Mouse (Mus musculus) large intestine, adult 2 months (tissue): Measurements from ENCODE around the gene Tyrobp. TPM values are rescaled to one million over a fixed set of nuclear protein-coding genes. Genes with fewer than 3 reads are reported as not detected.

Experiments
- DNase-seq: peaks from one replicate; pipeline ENCODE4 v3.0.0-alpha.2; 2012; ENCODE audit warnings: low read depth, low spot score
- WGBS: fragments of 180-500 bp; shearing (Covaris S2); methylation state at CpG from one replicate; pipeline ENCODE4 v1.1.7; 2018; 5-methylcytosine and 5-hydroxymethylcytosine counted together
- polyA plus RNA-seq: library from polyadenylated mRNA; depleted of rRNA; stranded (reverse); fragments of >200 nt; gene quantifications from 2 replicates; pipeline ENCODE4 v1.2.3, GENCODE M21; 2012; rRNA removed

Gene Tyrobp
- polyA plus RNA-seq, 1 experiment, result 109 TPM

- DNase-seq, result no peak
- 2% methylated on average over 31 of the region's 31 CpGs for WGBS
Measured at GRCm38 (mm10) chr7:30456911-30457628, 43.5 kb downstream of the Tyrobp start.

DNA sequence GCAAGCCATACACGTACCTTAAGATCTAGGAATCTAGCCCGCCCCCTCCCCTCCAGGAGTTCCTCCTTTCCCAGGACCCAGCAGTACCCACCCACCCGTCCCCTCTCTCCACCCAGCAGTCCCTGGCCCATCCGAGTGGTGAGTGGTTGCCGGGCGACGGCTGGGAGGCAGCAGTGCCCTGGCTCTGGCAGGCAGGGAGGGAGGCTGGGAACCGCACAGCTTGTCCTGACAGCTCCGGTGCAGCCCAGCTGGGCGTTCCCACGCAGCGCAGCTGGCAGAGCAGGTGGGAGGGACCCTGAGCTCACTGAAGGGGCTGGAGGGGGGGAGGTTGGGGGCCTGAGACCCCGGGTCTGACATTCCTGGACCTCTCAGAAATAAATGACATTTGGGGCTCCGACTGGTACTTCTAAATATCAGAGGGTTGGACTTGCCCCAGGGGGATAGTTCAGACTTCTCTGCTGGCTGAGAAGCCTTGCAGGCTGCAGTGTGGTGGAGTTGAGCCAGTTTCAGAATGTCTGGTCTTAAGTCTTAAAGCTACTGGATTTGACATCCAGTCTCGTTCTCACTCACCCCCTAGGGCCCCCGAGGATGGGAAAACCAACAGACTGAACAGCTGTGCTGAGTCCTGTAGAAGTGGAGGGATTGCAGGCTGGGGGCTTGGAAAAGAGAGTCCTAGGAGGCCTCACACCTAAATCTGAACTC lies 44.2 kb downstream of the Tyrobp start, which contains the start of the genes Kirrel2 and Nphs1:
TSS of gene Kirrel2 (minus strand) at position 62 of the 702 bp plus-strand sequence.
TSS of gene Nphs1 (plus strand) at position 687 of the 702 bp plus-strand sequence.
- DNase-seq, result no peak
- WGBS, result 4% methylated on average over 15 of the region's 16 CpGs

- WGBS, result 36% methylated on average over 6 of the region's 6 CpGs
- DNase-seq, result no peak
Measured at GRCm38 (mm10) chr7:30459484-30459883, 45.9 kb downstream of the Tyrobp start.

DNA sequence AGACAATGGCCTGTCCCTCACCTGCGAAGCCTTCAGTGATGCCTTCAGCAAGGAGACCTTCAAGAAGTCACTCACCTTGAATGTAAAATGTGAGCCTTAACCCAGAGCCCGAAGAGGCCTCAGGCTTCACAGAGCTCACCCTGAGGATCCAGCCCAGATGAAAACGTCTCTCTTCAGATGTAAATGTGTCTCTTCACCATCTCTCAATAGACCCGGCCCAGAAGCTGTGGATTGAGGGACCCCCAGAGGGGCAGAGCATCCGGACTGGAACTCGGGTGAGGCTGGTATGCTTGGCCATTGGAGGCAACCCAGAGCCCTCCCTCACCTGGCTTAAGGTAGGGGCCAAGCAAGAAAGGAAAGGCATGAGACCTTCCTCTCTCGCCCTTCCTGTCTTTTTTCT lies 50.0 kb downstream of the Tyrobp start:
- DNase-seq, result no peak
- 40% methylated on average over 7 of the region's 7 CpGs for WGBS

GRCm38 (mm10) chr7:30463996-30464395 lies 50.4 kb downstream of the Tyrobp start:
- WGBS, result 15% methylated on average over 4 of the region's 4 CpGs
- DNase-seq, result no peak

DNA sequence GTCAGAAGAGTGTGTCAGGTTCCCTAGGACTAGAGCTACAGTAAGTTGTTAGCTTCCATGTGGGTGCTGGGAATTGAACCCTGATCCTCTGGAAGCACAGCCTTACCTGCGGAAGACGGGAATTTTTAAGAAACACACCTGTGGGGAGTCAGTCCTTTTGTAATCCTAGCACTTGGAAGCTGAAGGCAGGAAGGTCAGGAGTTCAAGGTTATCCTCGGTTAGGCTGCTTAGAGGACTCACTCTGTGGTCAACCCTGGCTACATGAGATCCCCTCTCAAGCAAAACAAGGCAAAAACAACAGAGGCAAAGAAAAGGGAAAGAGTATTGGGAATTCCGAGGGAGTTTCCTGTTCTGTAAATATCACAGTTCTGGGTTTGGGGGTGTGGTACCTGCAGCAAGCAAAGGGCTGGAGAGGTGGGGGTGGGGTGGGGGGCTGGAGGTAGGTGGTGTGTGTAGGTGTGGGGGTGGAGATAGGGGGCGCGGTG lies 51.3 kb downstream of the Tyrobp start:
- DNase-seq, result no peak
- 13% methylated on average over 6 of the region's 6 CpGs for WGBS

Other genes starting within 250 kb of the Tyrobp start
- gene Zfp146, start 244.0 kb upstream of the Tyrobp start, polyA plus RNA-seq, result 8.8 and 11.3 TPM in 2 replicates
- gene Cox7a1, start 229.6 kb upstream of the Tyrobp start, polyA plus RNA-seq, result 90.2 and 179 TPM in 2 replicates
- 636 and 641 TPM in 2 replicates for gene Capns1, start 214.9 kb upstream of the Tyrobp start, polyA plus RNA-seq
- 100 and 106 TPM in 2 replicates for gene Polr2i, start 181.8 kb upstream of the Tyrobp start, polyA plus RNA-seq
- gene Tbcb, start 181.5 kb upstream of the Tyrobp start, polyA plus RNA-seq, result 56.3 and 57.3 TPM in 2 replicates
- gene Ovol3, start 178.0 kb upstream of the Tyrobp start, polyA plus RNA-seq, result 0.18 TPM in 1 of 2 replicates, not detected in the other
- 0.15 TPM in 1 of 2 replicates, not detected in the other for gene Thap8, start 133.7 kb upstream of the Tyrobp start, polyA plus RNA-seq
- 14.0 and 16.5 TPM in 2 replicates for gene Wdr62, start 133.3 kb upstream of the Tyrobp start, polyA plus RNA-seq
- gene Clip3, start 122.0 kb upstream of the Tyrobp start, polyA plus RNA-seq, result 4.0 and 4.9 TPM in 2 replicates
- gene Alkbh6, start 105.0 kb upstream of the Tyrobp start, polyA plus RNA-seq, result 81.0 and 96.8 TPM in 2 replicates
- gene Syne4, start 99.0 kb upstream of the Tyrobp start, polyA plus RNA-seq, result 18.4 and 23.2 TPM in 2 replicates
- gene E130208F15Rik, start 92.0 kb upstream of the Tyrobp start, polyA plus RNA-seq, result 0.31 and 0.74 TPM in 2 replicates
- 12.1 and 13.9 TPM in 2 replicates for gene Sdhaf1, start 89.9 kb upstream of the Tyrobp start, polyA plus RNA-seq
- 12.7 and 13.1 TPM in 2 replicates for gene Lrfn3, start 51.0 kb upstream of the Tyrobp start, polyA plus RNA-seq
- 18.0 and 22.2 TPM in 2 replicates for gene Hcst, start 6.1 kb downstream of the Tyrobp start, polyA plus RNA-seq
- 8.6 and 9.0 TPM in 2 replicates for gene Nfkbid, start 8.0 kb downstream of the Tyrobp start, polyA plus RNA-seq
- gene Aplp1, start 31.8 kb downstream of the Tyrobp start, polyA plus RNA-seq, result 54.6 and 86.3 TPM in 2 replicates
- 0.06 and 0.08 TPM in 2 replicates for gene Kirrel2, start 43.9 kb downstream of the Tyrobp start, polyA plus RNA-seq
- gene Nphs1, start 44.6 kb downstream of the Tyrobp start, polyA plus RNA-seq, result 0.17 and 0.18 TPM in 2 replicates
- 1.6 and 7.7 TPM in 2 replicates for gene Prodh2, start 79.9 kb downstream of the Tyrobp start, polyA plus RNA-seq
- gene Arhgap33, start 121.3 kb downstream of the Tyrobp start, polyA plus RNA-seq, result 5.1 and 9.4 TPM in 2 replicates
- 84.8 and 94.7 TPM in 2 replicates for gene Hspb6, start 138.4 kb downstream of the Tyrobp start, polyA plus RNA-seq
- gene Proser3, start 138.5 kb downstream of the Tyrobp start, polyA plus RNA-seq, result 4.3 and 7.3 TPM in 2 replicates
- gene Lin37, start 146.1 kb downstream of the Tyrobp start, polyA plus RNA-seq, result 44.9 and 45.8 TPM in 2 replicates
- gene U2af1l4, start 149.5 kb downstream of the Tyrobp start, polyA plus RNA-seq, result 46.2 and 48.2 TPM in 2 replicates
- gene Gm49396, start 149.6 kb downstream of the Tyrobp start, polyA plus RNA-seq, result 2.1 TPM in 2 replicates
- 186 and 239 TPM in 2 replicates for gene Psenen, start 149.9 kb downstream of the Tyrobp start, polyA plus RNA-seq
- gene Igflr1, start 151.7 kb downstream of the Tyrobp start, polyA plus RNA-seq, result 9.2 and 10.3 TPM in 2 replicates
- gene Kmt2b, start 175.0 kb downstream of the Tyrobp start, polyA plus RNA-seq, result 31.5 and 37.2 TPM in 2 replicates
- 2.1 and 2.2 TPM in 2 replicates for gene Zbtb32, start 185.1 kb downstream of the Tyrobp start, polyA plus RNA-seq
- 6.7 and 8.0 TPM in 2 replicates for gene Upk1a, start 199.1 kb downstream of the Tyrobp start, polyA plus RNA-seq
- gene Cox6b1, start 212.4 kb downstream of the Tyrobp start, polyA plus RNA-seq, result 933 and 1,035 TPM in 2 replicates
- gene Etv2, start 222.1 kb downstream of the Tyrobp start, polyA plus RNA-seq, result not detected in 2 replicates
- 52.1 and 56.3 TPM in 2 replicates for gene Rbm42, start 236.6 kb downstream of the Tyrobp start, polyA plus RNA-seq